Mouse (Mus musculus) heart, postnatal 4 days (tissue): ENCODE measurements around the gene Sprr2f. TPM values are rescaled to one million over a fixed set of nuclear protein-coding genes. Genes with fewer than 3 reads are reported as not detected.

ENCODE experiments used
- DNase-seq: peaks from one replicate; pipeline ENCODE4 v3.0.0; 2021
- total RNA-seq, 2 experiments: library from RNA; stranded (reverse); gene quantifications; 2 replicates each; pipeline ENCODE4 v1.2.3; 2021

The Sprr2f gene
- total RNA-seq = not detected

GRCm38 (mm10) chr3:92364887-92365286 is at the start of gene Sprr2f:
Sprr2f (plus strand) TSS chr3:92365187.
- no peak for DNase-seq

GRCm38 (mm10) chr3:92316320-92316719 is 48.7 kb upstream of the Sprr2f start, which contains the start of gene Sprr2b:
Sprr2b (plus strand) TSS chr3:92316620.
- DNase-seq = no peak

- no peak for DNase-seq
Observed at GRCm38 (mm10) chr3:92317384-92317783, 47.6 kb upstream of the Sprr2f start.

GRCm38 (mm10) chr3:92336278-92336677 is 28.7 kb upstream of the Sprr2f start:
- no peak for DNase-seq

GRCm38 (mm10) chr3:92338840-92339239 is 26.1 kb upstream of the Sprr2f start, which contains the start of gene Sprr2d:
Sprr2d (plus strand) TSS chr3:92339140.
- no peak for DNase-seq

- DNase-seq = no peak
Observed at GRCm38 (mm10) chr3:92351843-92352242, 13.1 kb upstream of the Sprr2f start, which contains the start of gene Sprr2e. Sprr2e (plus strand) TSS chr3:92352143.

- DNase-seq = no peak
Observed at GRCm38 (mm10) chr3:92361619-92362018, 3.4 kb upstream of the Sprr2f start.

- no peak for DNase-seq
Observed at GRCm38 (mm10) chr3:92373613-92374012, 8.6 kb downstream of the Sprr2f start.

GRCm38 (mm10) chr3:92385385-92385784 is 20.4 kb downstream of the Sprr2f start, which contains the start of gene Sprr2h:
Sprr2h (plus strand) TSS chr3:92385685.
- DNase-seq = no peak

GRCm38 (mm10) chr3:92394301-92394700 is 29.3 kb downstream of the Sprr2f start:
- no peak for DNase-seq

GRCm38 (mm10) chr3:92407691-92408090 is 42.7 kb downstream of the Sprr2f start, which contains the start of gene Sprr2i:
Sprr2i (plus strand) TSS chr3:92407991.
- DNase-seq = no peak

Other genes starting within 250 kb of the Sprr2f start
- not detected for gene Prr9, start 241.2 kb upstream of the Sprr2f start, total RNA-seq
- gene Lelp1, start 222.4 kb upstream of the Sprr2f start, total RNA-seq = not detected
- gene Sprr2a1, start 149.4 kb upstream of the Sprr2f start, total RNA-seq = under 1 TPM in 1 of 2 experiments, not detected in 1; 0.19 TPM
- 1 to 10 TPM; 4.0 to 5.1 TPM for gene Sprr2a2, start 149.3 kb upstream of the Sprr2f start, total RNA-seq
- not detected for gene Sprr2a3, start 79.8 kb upstream of the Sprr2f start, total RNA-seq
- not detected for gene Sprr2b, start 48.6 kb upstream of the Sprr2f start, total RNA-seq
- gene Sprr2d, start 26.0 kb upstream of the Sprr2f start, total RNA-seq = not detected
- gene Sprr2e, start 13.0 kb upstream of the Sprr2f start, total RNA-seq = not detected
- not detected for gene Sprr2h, start 20.5 kb downstream of the Sprr2f start, total RNA-seq
- gene Sprr2i, start 42.8 kb downstream of the Sprr2f start, total RNA-seq = not detected
- gene Sprr2j-ps, start 52.9 kb downstream of the Sprr2f start, total RNA-seq = not detected
- 1 to 10 TPM; 1.7 to 4.6 TPM for gene Gm9774, start 64.2 kb downstream of the Sprr2f start, total RNA-seq
- not detected for gene Sprr2k, start 67.4 kb downstream of the Sprr2f start, total RNA-seq
- not detected for gene Sprr1b, start 73.6 kb downstream of the Sprr2f start, total RNA-seq
- gene Sprr3, start 93.5 kb downstream of the Sprr2f start, total RNA-seq = not detected
- not detected for gene Sprr1a, start 120.7 kb downstream of the Sprr2f start, total RNA-seq
- not detected for gene Sprr4, start 135.3 kb downstream of the Sprr2f start, total RNA-seq
- gene 2310046K23Rik, start 169.3 kb downstream of the Sprr2f start, total RNA-seq = not detected
- gene Ivl, start 208.5 kb downstream of the Sprr2f start, total RNA-seq = not detected
- not detected for gene Smcp, start 223.8 kb downstream of the Sprr2f start, total RNA-seq
- gene 2210017I01Rik, start 242.3 kb downstream of the Sprr2f start, total RNA-seq = not detected